Mouse (Mus musculus) midbrain, postnatal 0 days (tissue): ENCODE measurements around the gene Bud31. TPM values are rescaled to one million over a fixed set of nuclear protein-coding genes. Genes with fewer than 3 reads are reported as not detected.

Source experiments
- ATAC-seq: fragments of 200-750 bp; cut with Nextera tagmentation; 2 replicates; pipeline ENCODE4 v1.8.0; 2017; ENCODE audit warnings: moderate number of reproducible peaks, mild to moderate bottlenecking, moderate TSS enrichment, moderate library complexity; ENCODE audit not compliant: low FRiP score
- DNase-seq: peaks from one replicate; pipeline ENCODE4 v3.0.0-alpha.2; 2015; ENCODE audit warnings: low spot score
- H3K27ac ChIP-seq: fragments of 300-500 bp; sonication (generic); 2 replicates; pipeline ENCODE4 v1.5.1; 2014; ENCODE audit warnings: low read depth, mild to moderate bottlenecking, low read length, mixed read lengths
- H3K27me3 ChIP-seq: fragments of 300-500 bp; sonication (generic); 2 replicates; pipeline ENCODE4 v1.6.1; 2014; ENCODE audit warnings: low read length, control low read depth, mixed read lengths; ENCODE audit not compliant: insufficient read depth
- H3K36me3 ChIP-seq: fragments of 300-500 bp; sonication (generic); 2 replicates; pipeline ENCODE4 v1.6.1; 2014; ENCODE audit warnings: low read length, control low read depth, mixed read lengths; ENCODE audit not compliant: insufficient read depth
- H3K4me1 ChIP-seq: fragments of 300-500 bp; sonication (generic); 2 replicates; pipeline ENCODE4 v1.6.1; 2014; ENCODE audit warnings: mild to moderate bottlenecking, control low read depth, antibody characterized with exemption, low read length, mixed read lengths; ENCODE audit not compliant: insufficient read depth
- H3K4me2 ChIP-seq: fragments of 300-500 bp; sonication (generic); 2 replicates; pipeline ENCODE4 v1.6.1; 2014; ENCODE audit warnings: low read depth, mild to moderate bottlenecking, low read length, mixed read lengths; ENCODE audit not compliant: poor library complexity, severe bottlenecking
- H3K4me3 ChIP-seq: fragments of 300-500 bp; sonication (generic); 2 replicates; pipeline ENCODE4 v1.5.1; 2014; ENCODE audit warnings: low read depth, mild to moderate bottlenecking, low read length, moderate library complexity
- H3K9ac ChIP-seq: fragments of 300-500 bp; sonication (generic); replicated peaks from 2 replicates; pipeline ENCODE4 v1.6.1; 2014; ENCODE audit warnings: mild to moderate bottlenecking, low read length, moderate library complexity, mixed read lengths; ENCODE audit not compliant: poor library complexity, severe bottlenecking
- H3K9me3 ChIP-seq: fragments of 300-500 bp; sonication (generic); 2 replicates; pipeline ENCODE4 v1.6.1; 2016; ENCODE audit warnings: low read length, control low read depth
- CTCF ChIP-seq: IDR thresholded peaks from 2 replicates; pipeline ENCODE4 v1.5.1; 2016; ENCODE audit warnings: antibody characterized with exemption, mild to moderate bottlenecking
- WGBS: fragments of 180-500 bp; shearing (Covaris S2); extraction: QIAGEN DNeasy Blood & Tissue Kit; methylation state at CpG from one replicate; pipeline ENCODE4 v1.1.7; 2014; 5-methylcytosine and 5-hydroxymethylcytosine counted together
- polyA plus RNA-seq: library from polyadenylated mRNA; unstranded; fragments of >200 nt; fragmentation: Nextera tagmentation; extraction: Ambion mirVana; gene quantifications from 2 replicates; pipeline ENCODE4 v1.2.1, GENCODE M21; 2015
- total RNA-seq: library from RNA; depleted of rRNA; stranded (reverse); fragments of >200 nt; gene quantifications from 2 replicates; pipeline ENCODE4 v1.2.3, GENCODE M21; 2014

The Bud31 gene
- total and polyA plus RNA-seq, 2 experiments from 2014 or later: 80.7 to 151 TPM

DNA sequence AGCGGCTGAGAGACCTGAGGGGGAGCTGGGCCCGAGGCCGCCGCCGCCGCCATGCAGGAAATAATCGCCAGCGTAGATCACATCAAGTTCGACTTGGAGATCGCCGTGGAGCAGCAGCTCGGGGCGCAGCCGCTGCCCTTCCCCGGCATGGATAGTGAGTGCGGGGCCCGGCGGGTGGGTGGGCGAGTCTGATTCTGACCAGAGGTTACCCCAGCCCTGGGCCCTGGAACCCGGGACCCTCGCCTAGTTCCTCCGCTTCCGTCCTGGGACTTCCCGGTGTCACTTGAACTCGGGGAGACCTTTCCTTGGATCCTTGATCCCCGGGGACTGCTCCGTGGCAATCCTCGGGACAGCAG, 27.1 kb downstream of the Bud31 start:
- Histone ChIP-seq H3K4me3 (peak overlapping the region; percentile 77), H3K9me3 (no peaks in the 10 kb centered on the region), H3K27me3 (no peaks in the 10 kb centered on the region), H3K27ac (peak overlapping the region; percentile 77), H3K4me1 (peaks cover 11% of the 10 kb centered on the region; the same call in 1 of the 2 replicates), H3K9ac (peak overlapping the region; percentile 84), H3K36me3 (peaks cover 26% of the 10 kb centered on the region), H3K4me2 (peak overlapping the region; percentile 82)
- under 1% methylated on average over 27 of the region's 28 CpGs for WGBS
- TF ChIP-seq CTCF: no peak
- DNase-seq: no peak
- peak; percentile 59; the same call in 1 of the 2 replicates for ATAC-seq

DNA sequence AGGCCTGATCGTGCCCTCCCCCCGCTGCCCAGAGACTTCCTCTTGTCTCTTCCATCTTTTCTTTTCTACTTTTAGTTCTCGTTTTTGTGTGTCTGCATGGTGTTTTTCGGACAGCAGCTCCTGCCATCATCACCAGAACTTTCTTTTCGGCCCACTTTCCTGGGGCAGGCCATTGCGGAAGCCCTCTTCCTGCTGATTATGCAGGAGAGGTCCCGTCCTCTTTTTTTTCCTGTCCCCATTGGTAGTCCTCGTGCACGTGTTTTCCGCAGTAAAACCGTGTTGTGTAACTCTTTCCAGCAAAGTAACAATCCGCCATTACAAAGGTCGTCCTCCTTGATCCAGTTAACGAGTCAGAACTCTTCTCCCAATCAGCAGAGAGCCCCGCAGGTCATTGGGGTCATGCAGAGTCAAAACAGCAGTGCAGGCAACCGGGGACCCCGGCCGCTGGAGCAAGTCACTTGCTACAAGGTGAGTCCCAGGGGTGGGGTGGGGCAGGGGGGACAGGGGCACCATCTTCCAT, 38.4 kb downstream of the Bud31 start:
- Histone ChIP-seq H3K36me3 (peaks cover 94% of the 10 kb centered on the region), H3K4me2 (no peak overlapping the region), H3K4me3 (no peak overlapping the region), H3K9ac (no peak overlapping the region), H3K27ac (no peak overlapping the region), H3K4me1 (no peaks in the 10 kb centered on the region), H3K27me3 (no peaks in the 10 kb centered on the region), H3K9me3 (no peaks in the 10 kb centered on the region)
- ATAC-seq: no peak
- DNase-seq: no peak
- 93% methylated on average over 18 of the region's 18 CpGs for WGBS
- TF ChIP-seq CTCF: no peak

DNA sequence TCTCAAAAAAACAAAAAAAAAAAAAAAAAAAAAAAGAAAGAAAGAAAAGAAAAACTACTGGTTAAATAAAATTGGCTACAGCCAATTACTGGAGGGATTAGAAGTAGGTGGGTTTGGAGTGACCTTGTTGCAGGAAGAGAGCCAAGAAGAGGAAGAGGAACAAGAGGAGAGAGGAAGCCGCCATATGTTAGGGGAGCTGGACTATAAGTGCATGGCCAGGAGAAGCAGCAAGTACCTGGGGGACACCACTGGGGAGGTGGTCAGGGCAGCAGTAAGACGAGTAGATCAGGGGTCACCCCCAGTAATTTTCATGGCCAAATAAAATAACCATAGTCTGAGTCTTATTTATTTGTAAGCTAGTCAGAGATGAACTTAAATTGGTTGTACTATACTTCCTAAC, 45.1 kb downstream of the Bud31 start:
- WGBS: 82% methylated on average over 2 of the region's 2 CpGs
- ATAC-seq (no peak), DNase-seq (no peak)
- Histone ChIP-seq H3K4me1 (peaks cover 6% of the 10 kb centered on the region; the same call in 1 of the 2 replicates), H3K4me2 (no peak overlapping the region), H3K9ac (no peak overlapping the region), H3K27ac (no peak overlapping the region), H3K27me3 (no peaks in the 10 kb centered on the region), H3K9me3 (no peaks in the 10 kb centered on the region), H3K36me3 (peaks cover 68% of the 10 kb centered on the region), H3K4me3 (no peak overlapping the region)
- TF ChIP-seq CTCF: no peak

DNA sequence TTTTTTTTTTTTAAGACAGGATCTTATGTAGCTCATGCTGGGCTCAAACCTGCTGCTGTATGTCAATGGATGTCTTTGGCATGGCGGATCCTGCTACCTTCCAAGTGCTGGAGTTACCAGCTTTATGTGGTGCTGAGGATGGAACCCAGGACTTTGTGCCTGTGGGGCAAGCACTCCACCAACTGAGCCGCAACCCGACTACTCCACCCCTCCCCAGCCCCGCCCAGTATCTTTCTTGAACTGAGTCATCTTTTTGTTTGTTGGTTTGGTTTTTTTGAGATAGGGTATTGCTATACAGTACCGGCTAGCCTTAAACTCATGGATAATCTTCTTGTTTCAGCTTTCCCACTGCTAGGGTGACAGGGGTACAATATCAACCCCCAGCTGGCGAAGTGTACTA, 49.3 kb downstream of the Bud31 start:
- H3K4me2 ChIP-seq: no peak overlapping the region

DNA sequence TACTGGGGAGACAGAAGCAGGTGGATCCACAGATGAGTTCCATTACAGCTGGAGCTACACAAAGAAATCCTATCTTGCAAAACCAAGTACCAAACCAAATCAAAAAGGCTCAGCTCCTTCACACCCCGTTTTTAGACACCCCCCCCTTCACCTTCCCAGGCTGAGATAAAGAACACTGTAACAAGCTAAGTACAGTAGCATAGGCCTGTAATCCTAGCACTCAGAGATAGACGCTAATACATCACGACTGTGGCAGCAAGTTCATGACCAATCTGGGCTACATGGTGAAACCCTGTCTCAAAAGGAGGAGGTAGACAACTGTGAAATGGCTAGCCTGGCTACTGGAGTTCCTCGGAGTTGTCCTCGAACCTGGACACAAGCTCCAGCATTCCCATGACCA, 50.2 kb downstream of the Bud31 start:
- Histone ChIP-seq H3K27me3 (no peaks in the 10 kb centered on the region), H3K4me3 (peak overlapping the region; percentile 77), H3K4me1 (peaks cover 9% of the 10 kb centered on the region; the same call in 1 of the 2 replicates), H3K9ac (peak overlapping the region; percentile 92), H3K36me3 (peaks cover 41% of the 10 kb centered on the region), H3K4me2 (peak overlapping the region; percentile 69), H3K27ac (peak overlapping the region; percentile 90), H3K9me3 (no peaks in the 10 kb centered on the region)
- DNase-seq (no peak), ATAC-seq (no peak)
- 60% methylated on average over 5 of the region's 5 CpGs for WGBS
- TF ChIP-seq CTCF: no peak

More for the DNA sequence above, 49.3 kb downstream of the Bud31 start:
- Histone ChIP-seq H3K4me3 (no peak overlapping the region), H3K9me3 (no peaks in the 10 kb centered on the region), H3K4me1 (peaks cover 9% of the 10 kb centered on the region; the same call in 1 of the 2 replicates), H3K9ac (no peak overlapping the region), H3K27me3 (no peaks in the 10 kb centered on the region), H3K36me3 (peaks cover 39% of the 10 kb centered on the region), H3K27ac (no peak overlapping the region)
- TF ChIP-seq CTCF: no peak
- DNase-seq (no peak), ATAC-seq (no peak)
- 97% methylated on average over 6 of the region's 6 CpGs for WGBS

DNA sequence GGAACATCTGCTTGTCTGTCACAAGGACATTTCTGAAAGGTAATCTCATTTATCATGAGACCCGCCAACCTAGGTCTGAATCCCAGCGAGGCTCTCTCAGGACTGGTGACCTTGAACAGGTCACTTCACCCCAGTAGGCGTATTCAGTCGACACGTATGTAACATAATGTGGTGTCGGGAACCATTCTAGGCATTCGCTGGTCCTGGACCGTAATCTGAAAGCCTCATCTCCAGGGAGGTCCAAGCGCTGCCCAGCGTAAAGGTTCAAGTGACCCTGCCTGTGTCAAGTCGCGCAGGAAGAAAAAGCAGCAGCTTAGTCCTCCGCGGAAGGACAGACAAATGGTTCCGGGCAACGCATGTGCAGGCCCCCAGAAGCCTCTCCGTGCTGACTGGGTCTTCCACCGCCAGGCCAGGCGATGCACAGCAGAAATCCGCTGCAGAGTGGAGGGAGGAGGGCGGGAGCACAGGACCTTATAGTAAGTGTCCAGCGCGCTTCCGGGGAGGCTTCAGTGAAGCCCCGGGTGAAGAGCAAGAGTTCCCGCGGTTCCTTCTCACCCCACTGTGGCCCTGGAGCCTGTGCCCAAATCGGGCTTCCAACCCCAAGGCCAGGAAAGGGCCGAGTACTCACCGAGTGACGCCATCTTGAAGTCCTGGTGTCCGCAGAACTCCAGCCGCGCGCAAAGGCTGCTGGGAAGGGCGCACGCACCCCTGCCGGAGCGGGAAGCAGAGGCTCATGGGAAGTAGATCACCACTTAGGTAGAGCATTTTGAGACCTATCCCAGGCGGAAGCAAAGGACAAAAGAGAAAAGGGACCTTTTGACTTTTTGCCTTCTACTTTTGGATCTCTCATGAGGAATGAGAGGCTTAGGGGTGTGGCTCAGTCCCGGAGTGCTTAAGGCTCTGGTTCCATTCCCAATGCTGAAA, 51.0 kb downstream of the Bud31 start:
- peak overlapping the region; percentile 90 for H3K27ac ChIP-seq
- TF ChIP-seq CTCF: peak; percentile 18; the same call in 1 of the 2 replicates
- H3K4me1 ChIP-seq: peaks cover 9% of the 10 kb centered on the region; the same call in 1 of the 2 replicates
- H3K27me3 ChIP-seq: no peaks in the 10 kb centered on the region
- peak overlapping the region; percentile 77 for H3K4me3 ChIP-seq
- ATAC-seq (peak; percentile 89), DNase-seq (peak; percentile 94)
- peaks cover 41% of the 10 kb centered on the region for H3K36me3 ChIP-seq
- H3K9me3 ChIP-seq: no peaks in the 10 kb centered on the region
- 1% methylated on average over 41 of the region's 41 CpGs for WGBS
- peak overlapping the region; percentile 69 for H3K4me2 ChIP-seq
- H3K9ac ChIP-seq: peak overlapping the region; percentile 92
